Mouse (Mus musculus) splenic B cell, adult 2 months (primary cell): ENCODE results near the gene Galnt9.

Experiments
- DNase-seq: peaks from one replicate; pipeline ENCODE4 v3.0.0-alpha.2; 2011; ENCODE audit warnings: low read depth, low spot score
- H3K27me3 ChIP-seq: 2 replicates; pipeline ENCODE4 v1.6.1; 2012; ENCODE audit warnings: mild to moderate bottlenecking, low read length, moderate library complexity, mixed read lengths; ENCODE audit not compliant: control insufficient read depth, poor library complexity, insufficient read depth, severe bottlenecking
- H3K36me3 ChIP-seq: 2 replicates; pipeline ENCODE4 v1.6.1; 2012; ENCODE audit warnings: mild to moderate bottlenecking, low read length, moderate library complexity, mixed read lengths; ENCODE audit not compliant: control insufficient read depth, poor library complexity, insufficient read depth, severe bottlenecking

The Galnt9 gene

DNA sequence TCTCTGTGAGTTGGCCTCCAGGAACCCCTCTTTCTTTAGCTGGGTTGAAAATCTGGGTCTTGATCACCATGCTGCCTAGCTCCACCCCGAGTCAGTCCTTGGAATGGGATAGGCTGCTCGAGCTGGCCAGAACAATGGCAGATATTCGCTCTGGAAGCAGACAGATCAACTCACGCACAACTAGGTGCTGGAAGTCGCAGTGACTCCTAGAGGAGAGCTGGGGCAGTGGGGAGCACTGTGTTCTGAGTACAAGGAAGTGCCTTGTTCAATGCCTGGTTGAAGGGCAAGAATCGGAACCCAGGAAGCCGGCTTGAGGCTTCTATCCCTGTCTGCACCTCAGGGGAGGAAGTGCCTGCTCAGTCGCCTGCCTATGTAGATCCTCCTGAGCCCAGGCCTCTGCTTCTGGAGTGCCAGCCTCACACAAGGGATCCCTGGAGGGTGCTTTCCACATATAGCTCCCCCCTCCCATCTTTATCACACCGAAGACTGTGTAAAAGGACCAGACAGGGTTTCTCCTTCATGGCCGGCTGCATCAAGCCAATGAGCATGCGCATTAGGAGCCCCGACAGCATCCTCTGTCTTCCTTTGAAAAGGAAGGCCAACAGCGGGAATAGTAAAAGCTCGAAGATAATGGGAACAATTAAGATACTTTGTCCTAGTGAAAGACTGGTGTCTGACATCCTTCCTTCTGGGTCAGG lies 25.9 kb upstream of the Galnt9 start:
- DNase-seq, result no peak
- no peaks in the 10 kb centered on the region for H3K27me3 ChIP-seq
- H3K36me3 ChIP-seq, result no peaks in the 10 kb centered on the region

- no peak for DNase-seq
- no peaks in the 10 kb centered on the region for H3K36me3 ChIP-seq
- H3K27me3 ChIP-seq, result no peaks in the 10 kb centered on the region
Observed at GRCm38 (mm10) chr5:110520974-110521373, 23.2 kb upstream of the Galnt9 start.

GRCm38 (mm10) chr5:110521822-110522221 lies 22.3 kb upstream of the Galnt9 start:
- no peak for DNase-seq

GRCm38 (mm10) chr5:110523296-110523695 lies 20.9 kb upstream of the Galnt9 start:
- H3K36me3 ChIP-seq, result no peaks in the 10 kb centered on the region
- H3K27me3 ChIP-seq, result no peaks in the 10 kb centered on the region
- no peak for DNase-seq

More at GRCm38 (mm10) chr5:110521822-110522221, 22.3 kb upstream of the Galnt9 start:
- H3K36me3 ChIP-seq, result no peaks in the 10 kb centered on the region
- H3K27me3 ChIP-seq, result no peaks in the 10 kb centered on the region

- no peak for DNase-seq
- Histone ChIP-seq H3K36me3 (no peaks in the 10 kb centered on the region), H3K27me3 (no peaks in the 10 kb centered on the region)
Observed at GRCm38 (mm10) chr5:110525701-110526100, 18.5 kb upstream of the Galnt9 start.

GRCm38 (mm10) chr5:110526556-110526955 lies 17.6 kb upstream of the Galnt9 start:
- H3K36me3 ChIP-seq, result no peaks in the 10 kb centered on the region
- DNase-seq, result no peak
- H3K27me3 ChIP-seq, result no peaks in the 10 kb centered on the region

- DNase-seq, result no peak
- no peaks in the 10 kb centered on the region for H3K27me3 ChIP-seq
- H3K36me3 ChIP-seq, result no peaks in the 10 kb centered on the region
Observed at GRCm38 (mm10) chr5:110531091-110531490, 13.1 kb upstream of the Galnt9 start.

- H3K27me3 ChIP-seq, result no peaks in the 10 kb centered on the region
- no peaks in the 10 kb centered on the region for H3K36me3 ChIP-seq
- no peak for DNase-seq
Observed at GRCm38 (mm10) chr5:110534402-110534801, 9.8 kb upstream of the Galnt9 start.

GRCm38 (mm10) chr5:110535964-110536363 lies 8.2 kb upstream of the Galnt9 start:
- no peaks in the 10 kb centered on the region for H3K36me3 ChIP-seq
- no peaks in the 10 kb centered on the region for H3K27me3 ChIP-seq
- no peak for DNase-seq

DNA sequence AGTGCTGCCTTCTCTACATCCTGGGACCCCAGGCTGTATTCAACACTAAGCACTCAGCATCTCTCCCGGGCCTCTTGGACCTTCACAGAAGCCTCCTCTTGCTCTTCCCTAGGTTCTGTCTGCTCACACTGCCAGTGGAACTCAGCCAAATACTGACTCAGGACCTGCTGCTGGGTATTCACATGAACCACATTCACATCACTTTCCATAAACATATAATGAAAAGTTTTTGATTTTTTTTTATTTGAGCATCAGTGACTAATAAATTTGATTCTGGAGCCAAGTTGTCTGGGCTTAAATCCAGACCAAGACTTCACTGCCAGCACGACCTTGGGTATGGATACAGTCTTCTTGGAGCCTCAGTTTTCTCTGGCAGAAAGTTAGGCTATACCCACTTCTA lies 3.2 kb upstream of the Galnt9 start:
- H3K27me3 ChIP-seq, result no peaks in the 10 kb centered on the region
- no peaks in the 10 kb centered on the region for H3K36me3 ChIP-seq
- no peak for DNase-seq

DNA sequence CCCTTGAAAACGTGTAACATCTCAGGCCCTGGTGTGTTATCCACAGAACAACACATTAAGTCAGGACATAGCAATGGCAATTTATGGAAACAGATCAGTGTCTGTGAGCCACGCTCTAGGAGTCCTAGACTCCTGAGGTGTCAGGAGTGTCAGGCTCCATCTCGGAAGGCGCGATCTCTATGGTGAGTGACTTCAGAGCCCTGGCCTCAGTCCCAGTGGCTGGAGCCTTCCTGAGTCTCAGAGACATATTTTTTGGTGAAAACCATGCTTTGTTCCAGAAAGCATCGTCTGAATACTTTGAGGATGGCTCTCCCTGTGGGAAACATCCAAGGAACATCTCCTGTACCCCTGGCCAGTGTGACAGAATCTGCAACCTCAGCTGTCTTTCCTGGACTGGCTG lies 2.7 kb upstream of the Galnt9 start:
- no peak for DNase-seq
- Histone ChIP-seq H3K27me3 (no peaks in the 10 kb centered on the region), H3K36me3 (no peaks in the 10 kb centered on the region)

GRCm38 (mm10) chr5:110544691-110545069 lies 525 bp downstream of the Galnt9 start:
- Histone ChIP-seq H3K27me3 (no peaks in the 10 kb centered on the region), H3K36me3 (no peaks in the 10 kb centered on the region)
- DNase-seq, result no peak

- Histone ChIP-seq H3K27me3 (no peaks in the 10 kb centered on the region), H3K36me3 (no peaks in the 10 kb centered on the region)
- no peak for DNase-seq
Observed at GRCm38 (mm10) chr5:110545311-110545710, 1.2 kb downstream of the Galnt9 start.

GRCm38 (mm10) chr5:110546136-110546535 lies 2.0 kb downstream of the Galnt9 start:
- Histone ChIP-seq H3K27me3 (no peaks in the 10 kb centered on the region), H3K36me3 (no peaks in the 10 kb centered on the region)
- DNase-seq, result no peak

- DNase-seq, result no peak
- no peaks in the 10 kb centered on the region for H3K27me3 ChIP-seq
- H3K36me3 ChIP-seq, result no peaks in the 10 kb centered on the region
Observed at GRCm38 (mm10) chr5:110546726-110547406, 2.7 kb downstream of the Galnt9 start.
